Mouse (Mus musculus): ENCODE measurements at regions not wholly inside any gene's neighbourhood (a gene's known extent, or its start where the extent isn't known, plus 50 kb on each side); places are given as distances from the start of the nearest gene placed in this dataset.

DNA sequence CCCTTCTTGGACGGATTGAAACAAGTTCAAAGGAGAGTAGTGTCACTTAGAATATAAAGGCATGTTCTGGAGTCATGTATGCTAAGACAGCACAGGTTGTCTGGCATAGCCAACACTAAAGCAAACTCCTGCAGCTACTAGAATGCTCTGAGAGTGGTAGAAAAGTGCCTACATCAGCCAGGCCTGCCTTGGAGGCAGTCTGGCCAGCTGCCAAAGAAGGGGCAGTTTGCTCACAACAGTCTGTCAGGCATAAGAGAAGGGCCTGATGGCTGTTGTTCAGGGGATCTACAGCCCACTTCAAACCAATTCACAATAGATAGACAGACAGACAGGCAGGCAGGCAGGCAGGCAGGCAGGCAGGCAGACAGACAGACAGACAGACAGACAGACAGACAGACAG lies 136.5 kb upstream of the Dap start:
- no peak for DNase-seq

DNA sequence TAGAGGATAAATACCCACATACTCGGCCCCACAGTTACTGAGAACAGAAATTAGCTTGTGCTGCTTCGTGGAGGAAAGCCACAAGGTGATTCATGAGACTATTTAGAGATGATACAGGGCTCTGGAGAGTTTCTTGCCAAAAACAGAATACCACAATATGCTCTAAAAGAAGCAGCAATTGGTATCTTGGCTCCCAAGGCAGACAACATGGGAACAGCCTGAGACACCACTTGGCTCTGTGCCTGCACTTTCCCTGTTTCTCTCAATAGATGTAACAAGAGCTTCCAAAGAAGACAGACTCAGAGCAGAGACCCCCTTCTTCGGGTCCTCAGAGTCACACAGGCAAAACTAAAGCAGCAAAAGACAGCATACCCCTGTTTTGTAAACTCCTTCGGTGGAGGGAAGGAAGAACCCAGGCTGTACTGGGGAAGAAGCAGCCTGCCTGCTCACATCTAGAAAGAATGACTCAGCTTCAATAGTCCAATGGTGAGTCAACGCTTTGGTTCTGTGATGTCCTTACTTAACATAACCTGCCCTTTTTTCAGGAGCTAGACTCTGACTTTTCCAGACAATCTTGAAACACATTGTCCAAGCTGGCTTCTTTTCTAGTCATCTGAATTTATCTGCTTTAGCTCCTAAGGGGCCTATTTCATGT lies 132.1 kb upstream of the Dap start:
- DNase-seq: no peak

DNA sequence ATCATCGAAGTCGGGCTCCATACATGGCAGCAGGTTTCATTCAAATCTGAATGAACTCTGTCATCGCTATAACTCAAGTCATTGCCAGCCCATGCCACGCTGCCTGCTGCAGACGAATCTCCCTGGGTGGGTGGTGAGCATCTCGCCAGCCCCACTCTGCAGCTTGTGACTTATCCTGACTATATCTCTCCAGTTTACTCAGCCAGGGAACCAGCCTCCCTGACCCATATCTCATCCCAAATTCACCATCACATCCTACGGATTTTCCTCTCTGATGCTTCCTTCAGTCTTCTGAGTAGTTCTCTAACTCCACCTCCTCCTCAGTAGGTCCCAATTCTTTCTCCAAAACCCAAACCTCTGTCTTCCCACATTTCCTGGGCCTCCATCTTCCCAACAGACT lies 127.9 kb upstream of the Dap start:
- no peak for DNase-seq

DNA sequence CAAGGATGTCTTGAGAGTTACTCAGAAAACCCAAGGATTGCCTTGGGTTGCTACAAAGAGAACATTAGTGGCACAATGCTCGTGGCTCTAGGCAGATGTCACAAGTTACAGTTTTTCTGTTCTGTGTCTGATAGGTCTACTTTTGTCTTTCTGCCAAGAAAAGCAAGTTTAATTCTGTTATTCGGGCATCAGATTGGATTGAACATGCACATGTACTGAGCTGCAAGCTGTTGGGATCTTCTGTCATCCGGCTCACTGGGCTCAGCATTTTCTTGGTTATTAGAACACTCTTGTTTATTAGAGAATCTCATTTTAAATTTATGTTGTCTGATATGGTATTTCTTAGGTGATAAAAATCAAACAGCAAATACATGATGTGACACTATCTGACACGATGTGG lies 126.8 kb upstream of the Dap start:
- no peak for DNase-seq

DNA sequence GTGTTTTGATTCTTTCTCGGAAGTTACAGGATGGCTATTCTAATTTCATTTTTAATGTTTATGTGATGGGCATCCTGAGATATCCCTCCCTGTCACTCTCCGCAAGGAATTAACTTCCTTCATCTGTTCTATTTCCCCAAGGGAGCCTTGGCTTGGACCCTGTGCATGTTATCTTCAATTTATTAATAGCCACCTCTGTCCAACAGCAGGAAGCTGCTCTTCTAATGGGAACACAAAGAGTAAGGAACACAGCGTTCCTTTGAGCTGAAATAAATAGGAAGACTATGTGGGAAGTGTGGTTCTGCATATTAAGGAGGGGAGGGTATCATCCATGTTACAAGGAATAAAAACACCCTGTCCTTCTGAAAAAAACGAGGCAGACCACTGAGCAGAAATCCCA lies 119.4 kb upstream of the Dap start:
- DNase-seq: no peak

DNA sequence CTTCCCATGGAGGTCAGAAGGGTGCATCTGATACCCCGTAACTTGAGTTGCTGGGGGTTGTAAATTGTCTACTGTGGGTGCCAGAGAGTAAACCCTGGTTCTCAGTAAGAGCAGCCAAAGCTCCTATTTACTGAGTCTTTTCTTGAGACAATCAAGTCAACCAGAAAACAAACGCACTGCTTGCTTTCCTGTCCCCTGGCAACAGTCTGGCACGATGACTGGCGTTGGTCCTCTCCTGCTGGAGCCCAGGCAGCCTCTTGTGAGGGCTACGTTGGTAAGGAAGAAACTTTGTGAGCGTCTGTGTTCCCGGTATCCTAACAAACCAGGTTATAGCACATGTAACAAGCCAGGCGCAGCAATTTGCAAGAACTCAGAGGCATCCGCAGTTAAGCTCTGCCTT lies 117.2 kb upstream of the Dap start:
- DNase-seq: no peak

DNA sequence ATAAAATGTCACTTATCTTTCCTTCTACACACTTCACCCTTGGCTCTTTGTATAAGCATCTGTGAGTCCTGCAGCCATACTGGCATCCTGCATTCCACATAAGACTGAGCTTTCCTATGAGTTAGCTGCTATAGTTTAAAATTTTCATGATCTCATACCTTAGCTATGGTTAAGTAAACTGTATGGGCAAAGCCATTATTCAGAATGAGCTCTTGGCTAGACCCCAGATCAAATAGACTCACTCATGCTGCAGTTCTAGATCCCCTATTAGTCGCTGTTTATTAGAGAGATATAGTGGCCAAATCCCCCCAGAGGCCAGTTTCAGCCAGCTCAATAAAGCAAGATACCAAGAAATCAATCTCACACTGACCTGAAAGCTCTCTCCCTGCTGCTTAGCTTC lies 110.9 kb upstream of the Dap start:
- no peak for DNase-seq

DNA sequence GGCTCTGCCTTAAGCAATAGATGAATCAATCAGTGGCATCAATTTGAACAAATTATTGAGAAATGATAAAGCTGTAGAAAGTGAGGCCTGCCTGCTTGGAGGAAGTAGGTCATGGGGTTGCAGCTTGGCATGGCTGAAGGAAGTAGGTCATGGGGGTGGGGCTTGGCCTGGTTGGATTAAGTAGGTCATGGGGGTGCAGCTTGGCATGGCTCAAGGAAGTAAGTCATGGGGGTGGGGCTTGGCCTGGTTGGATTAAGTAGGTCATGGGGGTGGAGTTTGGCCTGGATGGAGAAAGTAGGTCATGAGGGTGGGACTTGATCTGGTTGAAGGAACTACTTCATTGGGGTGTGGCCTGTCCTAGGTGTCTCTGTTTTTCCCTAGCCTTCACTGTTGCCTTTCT lies 106.8 kb upstream of the Dap start:
- no peak for DNase-seq

DNA sequence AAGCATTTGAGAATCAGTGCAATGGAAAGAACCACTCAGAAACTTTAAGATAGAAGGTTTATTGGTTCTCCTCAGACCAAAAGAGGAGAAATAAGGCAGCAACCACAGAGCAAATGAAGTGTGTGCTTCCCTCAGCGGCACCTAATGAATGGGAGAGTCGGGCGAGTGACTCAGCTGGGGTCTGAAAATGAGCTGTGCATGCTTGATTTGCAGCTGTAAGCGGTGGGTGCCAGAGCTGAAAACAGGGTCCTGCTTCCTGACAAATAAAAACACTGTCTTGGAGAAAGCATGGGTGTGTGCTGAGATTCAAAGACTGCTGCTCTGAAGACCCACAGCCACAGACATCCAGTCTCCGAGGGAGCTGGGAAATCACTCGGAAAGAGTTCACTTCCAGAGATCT lies 104.0 kb upstream of the Dap start:
- no peak for DNase-seq

DNA sequence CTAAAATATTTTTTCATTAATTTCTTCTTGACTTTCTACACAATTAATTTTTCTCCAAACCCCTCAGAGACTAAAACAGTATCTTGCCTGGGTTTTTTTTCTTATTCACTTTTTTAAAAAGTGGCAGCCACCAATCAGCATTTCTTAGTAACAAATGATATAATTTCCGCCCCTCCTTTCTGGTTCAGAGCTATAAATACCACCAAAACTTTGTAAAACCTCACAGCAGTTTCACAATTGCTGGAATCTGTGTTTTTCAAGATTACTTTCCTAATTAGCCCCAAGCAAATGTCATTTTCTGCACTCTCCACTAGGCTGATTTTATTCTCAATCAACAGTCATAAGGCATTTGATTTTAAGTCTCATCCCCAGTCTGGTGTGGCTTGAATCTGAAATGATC lies 98.3 kb upstream of the Dap start:
- DNase-seq: no peak

DNA sequence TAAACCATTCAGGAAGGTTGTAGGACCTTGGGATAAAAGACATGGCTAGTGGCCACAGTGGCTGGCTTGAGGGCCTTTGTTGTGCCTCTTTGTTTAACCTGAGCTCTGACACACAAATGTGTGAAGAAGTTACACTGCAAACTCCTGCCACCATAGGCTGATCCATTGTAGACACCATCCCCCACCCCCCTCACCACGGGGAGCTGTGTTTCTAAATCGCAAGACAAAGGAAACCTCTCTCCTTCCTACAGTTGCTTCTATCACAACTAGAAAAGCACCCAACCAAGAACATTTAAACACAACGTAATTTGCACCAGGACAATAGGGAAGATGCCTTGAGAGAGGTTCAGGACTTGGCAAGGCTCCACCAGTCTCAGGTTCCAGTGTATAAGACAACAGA lies 97.1 kb upstream of the Dap start:
- DNase-seq: no peak

DNA sequence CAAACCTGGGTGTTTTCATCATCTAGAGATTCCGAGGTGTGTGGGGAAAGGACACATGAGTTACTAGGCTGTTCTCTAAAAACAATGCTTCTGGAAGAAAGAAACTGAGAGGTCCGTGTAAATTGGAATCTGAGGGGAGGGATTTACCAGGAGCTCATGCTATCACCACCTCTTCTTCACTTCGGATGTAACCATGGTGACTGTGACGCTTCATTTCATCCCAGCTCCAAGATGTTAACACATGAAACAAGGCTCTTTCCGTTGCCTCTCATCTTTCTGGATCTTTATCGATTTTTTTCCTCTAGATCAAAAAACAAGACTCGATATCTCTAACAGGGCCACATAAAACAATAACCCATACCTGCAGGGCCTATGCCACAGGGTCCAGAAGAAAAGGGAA lies 89.2 kb upstream of the Dap start:
- DNase-seq: no peak

DNA sequence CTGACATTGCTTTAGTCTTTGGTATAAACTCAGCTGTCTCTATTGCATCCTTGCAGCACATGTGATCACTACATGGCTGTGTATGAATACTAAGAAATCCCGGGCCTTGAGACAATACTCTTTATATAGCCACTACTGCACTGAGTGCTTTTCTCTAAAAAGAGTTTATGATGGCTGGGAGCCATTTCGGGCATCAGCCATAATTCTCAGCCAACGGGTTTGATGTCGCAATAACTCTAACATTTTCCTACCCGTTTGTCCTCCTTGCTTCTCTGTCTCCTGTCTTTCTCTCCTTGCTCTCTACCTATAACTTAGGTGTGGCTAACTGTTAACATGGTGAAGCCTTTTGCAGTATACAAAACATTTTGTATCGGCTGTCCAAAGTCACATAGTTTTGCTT lies 85.5 kb upstream of the Dap start:
- no peak for DNase-seq

DNA sequence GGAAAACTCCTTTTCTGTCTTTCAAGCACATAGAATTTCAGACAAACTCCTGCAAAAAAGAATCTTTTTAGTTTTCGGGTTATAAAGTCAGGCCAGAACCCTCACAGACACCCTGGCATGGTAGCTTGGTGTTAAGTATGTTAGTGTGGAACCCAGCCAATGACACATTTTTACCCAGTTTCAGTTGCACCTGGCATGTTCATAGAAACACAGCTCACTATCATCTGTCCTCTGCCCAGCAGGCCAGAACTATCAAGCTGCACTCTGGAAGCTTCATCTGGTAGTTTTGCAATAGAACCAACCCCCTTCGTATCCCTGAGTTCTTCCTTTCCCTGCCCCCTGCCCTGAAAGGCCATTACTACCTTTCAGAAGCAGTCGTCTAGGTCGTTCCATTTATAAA lies 82.4 kb upstream of the Dap start:
- DNase-seq: no peak

DNA sequence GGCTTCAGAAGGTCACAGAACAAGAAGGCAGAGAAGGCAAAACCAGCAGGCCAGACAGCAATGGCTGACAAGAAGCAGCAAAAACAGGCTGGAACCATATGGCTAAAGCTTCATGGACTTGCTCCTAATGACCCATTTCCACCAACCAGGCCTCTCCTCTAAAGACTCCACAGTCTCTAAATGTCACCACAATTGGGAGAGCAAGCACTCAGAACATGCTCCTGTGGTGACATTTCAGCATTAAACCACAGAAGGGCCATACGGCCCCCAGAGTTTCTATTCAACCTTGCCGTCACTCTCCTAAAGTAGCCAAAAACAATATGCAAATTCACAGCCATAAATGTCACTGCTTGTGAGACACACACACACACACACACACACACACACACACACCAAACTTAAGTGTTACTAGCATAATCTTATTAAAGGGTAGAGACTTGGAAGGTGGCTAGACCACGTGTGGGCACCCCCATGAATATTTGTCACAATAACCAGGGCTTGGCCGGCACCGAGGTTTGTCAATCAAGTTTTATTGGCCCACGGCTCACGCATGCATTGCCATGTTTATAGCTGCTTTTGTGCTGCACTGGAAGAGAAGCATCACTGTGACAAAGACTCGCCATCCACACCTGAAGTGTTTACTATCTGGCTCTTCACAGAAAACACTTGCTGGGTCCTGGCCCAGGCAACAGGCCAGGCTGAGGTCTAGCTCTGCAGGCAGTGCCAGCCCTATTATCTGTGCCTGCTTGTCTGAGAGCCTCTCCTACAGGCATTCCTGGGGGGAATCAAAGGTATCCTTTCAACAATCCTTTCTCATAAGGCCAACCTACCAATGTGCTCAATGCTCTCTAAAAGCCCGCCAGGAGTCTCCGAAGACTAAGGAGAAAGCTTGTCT lies 75.6 kb upstream of the Dap start:
- DNase-seq: no peak

DNA sequence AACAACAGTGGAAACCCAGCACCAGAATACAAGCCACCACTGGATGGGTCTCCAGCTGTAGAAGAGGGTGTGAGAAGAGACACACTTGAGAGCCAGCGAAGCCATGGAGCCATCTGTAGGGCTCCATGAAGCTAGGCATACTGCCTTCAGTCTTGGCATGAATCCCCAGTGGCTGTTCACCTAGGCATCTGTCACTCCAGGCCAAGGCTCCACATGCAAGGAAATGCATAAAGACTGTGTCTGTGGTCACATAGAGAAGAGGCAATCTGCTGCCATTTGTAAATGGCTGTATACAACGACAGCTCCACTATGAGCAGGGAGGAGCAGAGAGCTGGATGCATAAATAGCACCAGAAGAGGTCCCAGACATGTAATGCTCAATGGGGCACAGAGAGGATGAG lies 74.3 kb upstream of the Dap start:
- no peak for DNase-seq

DNA sequence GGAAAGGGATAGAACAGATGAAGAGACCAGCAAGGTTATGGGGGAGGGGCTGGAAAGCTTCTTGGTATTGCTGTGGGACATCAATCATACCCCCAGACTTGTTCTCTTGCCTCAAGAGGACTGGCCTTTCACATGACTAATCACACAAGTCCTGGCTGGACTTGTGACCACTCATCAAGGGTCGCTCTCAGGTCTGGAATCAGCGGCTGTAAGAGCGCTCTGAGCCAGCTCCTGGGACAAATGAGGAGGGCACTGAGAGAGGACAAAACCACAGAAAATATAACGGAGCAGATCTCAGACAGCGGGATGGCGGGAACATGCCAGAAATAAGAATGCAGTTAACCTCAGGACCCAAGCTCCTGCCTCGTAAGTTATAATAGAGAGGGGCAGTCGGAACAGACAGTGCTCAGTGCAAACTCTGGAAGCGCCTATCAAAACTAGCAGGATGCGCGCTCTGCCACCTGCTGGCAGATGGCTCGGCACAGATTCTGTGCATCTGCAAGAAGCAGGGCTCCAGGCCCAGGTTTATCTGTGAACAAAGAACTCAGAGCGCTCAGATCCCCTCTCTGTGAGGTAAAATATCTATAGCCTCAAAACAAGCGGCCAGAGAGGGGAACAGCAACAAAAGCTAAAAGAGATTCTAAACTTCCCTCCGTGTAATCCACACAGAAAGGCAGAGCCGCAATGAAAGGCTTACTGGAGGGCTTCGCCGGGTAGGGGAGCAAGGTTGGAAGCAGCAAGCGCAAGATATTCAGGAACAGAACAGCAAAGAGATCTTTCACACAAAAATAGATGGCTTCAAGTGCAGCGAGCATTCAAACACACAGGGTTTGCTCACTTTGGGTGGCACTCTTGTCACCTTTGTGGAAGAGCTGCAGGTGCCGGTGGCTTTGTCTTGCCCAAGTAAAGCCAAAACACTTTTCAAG lies 73.3 kb upstream of the Dap start:
- DNase-seq: peak; percentile 28

DNA sequence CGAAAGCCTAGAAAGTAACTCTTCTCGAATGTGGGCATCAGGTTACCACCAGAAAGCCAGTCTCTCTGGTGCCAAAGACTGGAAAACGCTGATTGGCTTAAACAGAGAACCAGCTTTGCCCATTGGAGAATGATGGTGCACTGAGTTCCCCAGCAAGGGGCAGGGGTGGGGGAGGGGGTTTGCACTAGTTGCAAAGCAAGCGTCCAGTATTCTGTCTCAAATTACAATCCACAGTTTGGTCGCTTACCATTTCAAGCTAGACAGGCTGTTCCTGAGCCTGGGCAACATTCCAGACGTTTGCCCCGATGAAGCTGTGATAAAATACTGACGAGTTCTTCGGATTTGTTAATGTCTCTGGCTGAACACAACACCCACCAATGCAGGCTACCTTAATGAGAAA lies 69.0 kb upstream of the Dap start:
- no peak for DNase-seq

DNA sequence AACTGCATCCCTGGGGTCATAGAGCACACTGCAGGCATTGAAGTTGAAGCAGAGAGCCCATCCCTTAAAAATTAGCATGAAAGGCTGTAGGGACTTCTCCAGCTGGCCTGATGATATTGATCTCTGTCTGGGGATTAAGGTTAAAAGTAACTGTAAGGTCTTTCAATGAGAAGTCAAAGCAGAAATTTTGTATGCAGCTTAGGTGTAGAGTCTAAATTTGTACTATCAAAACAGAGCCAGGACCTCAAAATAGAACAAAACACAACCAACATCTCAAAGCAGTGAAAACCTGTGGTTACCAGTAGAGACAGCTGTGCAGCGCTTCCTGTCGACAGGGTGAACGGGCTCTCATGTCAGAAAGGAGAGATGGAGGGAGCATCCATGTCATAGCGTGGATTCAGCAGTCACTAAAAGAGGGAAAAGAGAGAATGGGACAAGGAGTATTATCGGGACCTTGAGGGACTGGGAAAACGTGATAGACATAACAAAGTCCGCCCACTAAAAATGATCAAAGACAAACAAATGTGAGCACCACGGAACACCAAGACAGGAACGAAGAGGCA lies 57.5 kb upstream of the Dap start:
- no peak for DNase-seq

DNA sequence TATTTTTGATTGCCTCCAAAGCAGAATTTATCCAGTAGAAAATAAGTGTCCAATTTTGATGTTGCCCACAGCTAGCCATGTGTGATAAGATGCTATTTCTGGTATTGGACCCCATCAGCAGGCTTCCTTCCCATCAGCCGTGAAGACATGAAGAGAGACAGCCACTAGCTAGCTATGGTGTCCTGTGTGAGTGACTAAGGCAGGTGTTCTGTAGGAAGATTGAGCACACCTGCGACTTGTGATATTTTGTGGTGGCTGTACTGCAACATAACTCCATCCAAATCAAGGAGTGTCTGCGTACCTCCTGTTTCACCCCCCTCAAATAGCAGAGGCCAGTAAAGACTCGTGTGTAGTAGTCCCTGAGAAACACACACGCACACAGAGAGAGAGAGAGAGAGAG lies 56.6 kb upstream of the Dap start:
- DNase-seq: no peak

DNA sequence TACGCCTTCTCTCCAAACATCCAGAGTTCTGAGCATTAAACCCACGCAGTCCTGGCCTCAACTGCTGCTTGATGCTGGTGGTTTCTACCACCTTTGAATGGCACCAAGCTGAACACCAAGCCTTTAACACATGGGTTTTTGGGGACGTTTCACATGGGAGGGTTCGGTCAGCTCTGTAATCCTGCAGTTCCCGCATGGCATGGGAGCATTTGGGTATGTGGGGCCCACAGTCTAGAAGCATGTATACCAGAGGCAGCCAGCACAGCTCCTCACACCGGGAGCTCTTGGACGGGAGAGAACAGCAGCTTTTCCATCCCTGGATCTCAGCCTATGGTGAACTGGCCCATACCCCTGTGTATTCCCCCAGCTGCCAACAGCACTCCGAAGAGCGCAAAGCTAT lies 55.9 kb upstream of the Dap start:
- no peak for DNase-seq

DNA sequence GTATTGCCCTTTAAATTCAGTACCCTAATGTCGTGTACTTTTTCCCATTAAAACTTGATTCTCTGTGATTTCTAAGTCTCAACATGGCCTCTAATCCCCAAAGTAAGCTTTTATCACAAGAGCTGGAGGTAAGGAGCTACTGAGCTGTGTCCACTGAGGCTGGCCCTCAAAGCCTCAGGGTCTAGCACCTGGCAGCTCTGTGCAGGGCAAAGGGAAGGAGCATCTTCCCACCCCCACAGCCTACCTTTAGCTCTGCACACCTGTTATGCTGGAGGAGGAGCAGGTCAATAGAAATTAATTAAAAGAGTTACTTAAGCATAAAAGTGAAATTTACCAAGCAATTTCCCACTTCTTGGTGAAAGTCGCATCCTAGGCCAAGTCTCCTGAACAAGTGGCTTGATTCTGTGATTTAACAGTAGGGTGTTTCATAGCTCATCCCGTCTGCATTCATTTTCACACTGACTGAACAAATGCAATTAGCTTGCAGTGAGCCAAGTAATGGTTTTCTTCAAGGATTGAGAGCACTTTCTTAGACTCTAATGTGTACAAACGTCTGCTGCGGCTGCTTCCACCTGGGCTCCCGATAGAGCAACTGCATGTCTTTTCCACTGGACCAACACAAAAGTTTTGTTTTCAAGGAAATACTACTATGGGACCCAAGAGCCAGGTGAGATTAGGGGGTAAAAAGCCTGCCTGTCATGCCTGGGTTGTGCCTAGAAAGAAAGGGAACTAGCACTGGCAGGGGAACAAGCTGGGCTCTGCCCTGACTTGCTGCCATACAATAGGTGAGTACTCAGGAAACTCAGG lies 50.6 kb upstream of the Dap start:
- DNase-seq: no peak
